Mouse (Mus musculus) intestine, embryonic 16.5 days (tissue): ENCODE results near the gene Fgfr2. TPM values are rescaled to one million over a fixed set of nuclear protein-coding genes. Genes with fewer than 3 reads are reported as not detected.

Experiments
- ATAC-seq: fragments of 200-750 bp; cut with Nextera tagmentation; 2 replicates; pipeline ENCODE4 v1.8.0; 2017; ENCODE audit warnings: moderate TSS enrichment, moderate library complexity
- H3K27ac ChIP-seq: fragments of 300-500 bp; sonication (generic); 2 replicates; pipeline ENCODE4 v1.5.1; 2014; ENCODE audit warnings: mild to moderate bottlenecking, low read length
- H3K27me3 ChIP-seq: fragments of 300-500 bp; sonication (generic); replicated peaks from 2 replicates; pipeline ENCODE4 v1.6.1; 2014; ENCODE audit warnings: low read length, control low read depth, mixed read lengths; ENCODE audit not compliant: control insufficient read depth, insufficient read depth
- H3K36me3 ChIP-seq: fragments of 300-500 bp; sonication (generic); 2 replicates; pipeline ENCODE4 v1.6.1; 2014; ENCODE audit warnings: low read length, control low read depth; ENCODE audit not compliant: control insufficient read depth, insufficient read depth
- H3K4me1 ChIP-seq: fragments of 300-500 bp; sonication (generic); 2 replicates; pipeline ENCODE4 v1.6.1; 2014; ENCODE audit warnings: low read length, control low read depth, mixed read lengths; ENCODE audit not compliant: control insufficient read depth, insufficient read depth
- H3K4me2 ChIP-seq: fragments of 300-500 bp; sonication (generic); 2 replicates; pipeline ENCODE4 v1.6.1; 2014; ENCODE audit warnings: low read depth, low read length, control low read depth
- H3K4me3 ChIP-seq: fragments of 300-500 bp; sonication (generic); 2 replicates; pipeline ENCODE4 v1.5.1; 2014; ENCODE audit warnings: mild to moderate bottlenecking, low read length
- H3K9ac ChIP-seq: fragments of 300-500 bp; sonication (generic); 2 replicates; pipeline ENCODE4 v1.6.1; 2014; ENCODE audit warnings: low read depth, low read length
- H3K9me3 ChIP-seq: fragments of 300-500 bp; sonication (generic); 2 replicates; pipeline ENCODE4 v1.6.1; 2016; ENCODE audit warnings: low read length, control low read depth; ENCODE audit not compliant: control insufficient read depth
- WGBS: fragments of 180-500 bp; shearing (Covaris S2); extraction: QIAGEN DNeasy Blood & Tissue Kit; methylation state at CpG from one replicate; pipeline ENCODE4 v1.1.7; 2014; 5-methylcytosine and 5-hydroxymethylcytosine counted together
- polyA plus RNA-seq: library from polyadenylated mRNA; unstranded; fragments of >200 nt; fragmentation: Nextera tagmentation; extraction: Ambion mirVana; gene quantifications from 2 replicates; pipeline ENCODE4 v1.2.1, GENCODE M21; 2015

Gene Fgfr2
- polyA plus RNA-seq, 1 experiment from 2014 or later: 47.3 TPM

DNA sequence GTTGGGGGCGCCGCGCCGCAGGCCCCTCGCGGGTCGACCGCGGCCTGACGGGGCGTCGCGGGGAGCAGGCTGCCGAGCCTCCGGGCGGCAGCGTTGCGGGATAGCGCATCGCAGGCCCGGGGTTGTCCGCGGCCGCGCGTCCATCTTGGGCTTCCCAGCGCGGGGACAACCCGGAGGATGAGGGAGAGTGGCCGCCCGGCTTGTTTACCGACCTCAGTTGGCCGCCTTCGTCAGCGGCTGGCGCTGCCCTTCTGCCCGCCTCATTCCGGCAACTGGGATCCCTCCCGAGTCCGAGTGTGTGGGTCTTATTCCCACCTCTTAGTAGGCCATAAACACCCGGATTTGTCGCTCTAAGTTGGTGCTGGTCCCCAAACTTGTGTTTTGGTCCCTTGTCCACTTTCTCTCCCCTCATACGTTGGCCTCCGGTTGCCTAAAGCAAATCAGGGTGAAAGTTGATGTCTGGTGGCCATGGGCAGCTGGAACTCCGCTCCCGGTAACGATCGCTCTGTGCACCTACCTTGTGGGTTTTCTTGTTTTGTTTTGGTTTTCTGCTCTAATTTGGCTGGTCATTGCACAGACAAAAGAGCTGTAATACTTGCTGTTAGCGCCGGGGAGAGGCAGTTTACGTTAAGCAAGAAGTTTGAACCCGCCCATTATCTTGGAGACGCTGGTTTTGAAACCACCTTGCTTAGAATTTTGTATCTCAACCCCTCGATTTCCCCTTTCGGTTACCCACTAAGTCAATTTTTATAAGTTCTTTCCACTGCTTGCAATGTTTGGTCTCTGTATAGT lies 191.4 kb downstream of the Fgfr2 start:
- H3K9me3 ChIP-seq: no peaks in the 10 kb centered on the region
- WGBS: under 1% methylated on average over 53 of the region's 55 CpGs
- 0 out of 2 replicates have a peak, but pooled peaks have one; percentile 0 for ATAC-seq
- peak overlapping the region; percentile 98 for H3K27ac ChIP-seq
- no peaks in the 10 kb centered on the region for H3K36me3 ChIP-seq
- peaks cover 4% of the 10 kb centered on the region for H3K4me1 ChIP-seq
- peak overlapping the region; percentile 86 for H3K4me3 ChIP-seq
- H3K27me3 ChIP-seq: no peaks in the 10 kb centered on the region
- peak overlapping the region; percentile 91 for H3K9ac ChIP-seq
- peak overlapping the region; percentile 67 for H3K4me2 ChIP-seq

DNA sequence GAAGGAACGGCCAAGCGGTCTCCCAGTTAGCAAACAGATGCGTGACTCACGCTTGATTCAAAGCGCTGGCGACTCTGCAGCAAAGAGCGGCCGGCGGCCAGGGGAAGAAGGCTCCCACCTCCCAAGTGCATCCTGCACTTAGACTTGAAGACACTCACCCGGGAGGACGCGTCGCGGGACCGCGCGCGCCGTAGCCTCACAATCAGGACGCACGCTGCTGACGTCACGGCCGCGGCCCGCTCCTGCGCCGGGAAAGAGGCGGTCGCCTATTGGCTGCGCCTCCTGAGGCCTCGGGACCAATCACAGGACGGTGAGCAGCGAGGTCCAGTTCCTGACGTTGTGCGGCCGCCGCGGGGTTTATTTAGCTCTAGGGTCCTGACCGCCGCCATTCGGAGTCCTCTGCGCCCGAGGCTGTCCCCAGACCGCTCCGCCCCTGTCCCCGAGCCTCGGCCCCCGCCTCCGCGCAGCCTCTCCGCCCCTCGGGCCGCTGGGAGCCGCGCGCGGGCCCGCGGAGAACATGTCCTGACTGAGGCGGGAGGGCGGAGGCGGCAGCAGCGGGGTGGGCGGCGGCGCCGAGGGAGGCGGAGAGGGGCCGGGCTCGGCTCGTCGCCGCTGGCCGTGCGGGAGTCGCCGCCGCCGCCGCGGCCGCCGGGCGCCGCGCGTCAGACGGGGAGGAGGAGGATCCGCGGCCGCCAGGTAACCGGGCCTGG lies 192.1 kb downstream of the Fgfr2 start, which contains the start of gene Zranb1:
TSS of gene Zranb1 (plus strand) at position 293 of the 710 bp plus-strand sequence.
- peak within 1 kb of the TSS; percentile 67 for H3K4me2 ChIP-seq
- H3K27me3 ChIP-seq: no peaks in the 10 kb centered on the region
- H3K4me3 ChIP-seq: peak within 1 kb of the TSS; percentile 86
- WGBS: under 1% methylated on average over 80 of the region's 93 CpGs
- peak within 1 kb of the TSS; percentile 91 for H3K9ac ChIP-seq
- no peaks in the 10 kb centered on the region for H3K36me3 ChIP-seq
- peak; percentile 100 for ATAC-seq
- peak within 1 kb of the TSS; percentile 98 for H3K27ac ChIP-seq
- H3K9me3 ChIP-seq: no peaks in the 10 kb centered on the region
- H3K4me1 ChIP-seq: peaks cover 4% of the 10 kb centered on the region

DNA sequence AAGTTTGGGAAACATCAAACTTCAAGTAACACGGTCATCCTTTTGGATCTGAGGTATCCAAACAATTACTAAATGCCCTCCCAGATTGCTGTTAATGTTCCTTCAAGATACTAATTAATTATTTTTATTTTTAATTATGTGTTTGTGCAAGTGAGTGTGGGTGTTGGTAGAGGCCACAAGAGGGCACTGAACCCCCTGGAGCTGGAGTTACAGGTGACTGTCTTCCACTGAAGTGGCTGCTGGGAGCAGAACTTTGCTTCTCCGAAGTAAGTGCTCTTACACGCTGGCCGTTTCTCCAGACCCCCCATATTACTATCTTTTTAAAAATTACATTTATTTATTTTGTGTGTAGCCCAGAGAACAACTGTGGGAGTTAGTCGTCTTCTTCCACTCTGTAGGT lies 193.1 kb downstream of the Fgfr2 start:
- Histone ChIP-seq H3K27me3 (no peaks in the 10 kb centered on the region), H3K4me2 (peak overlapping the region; percentile 65), H3K36me3 (no peaks in the 10 kb centered on the region), H3K9me3 (no peaks in the 10 kb centered on the region), H3K9ac (peak overlapping the region; percentile 91), H3K27ac (no peak overlapping the region), H3K4me3 (peak overlapping the region; percentile 86), H3K4me1 (peaks cover 4% of the 10 kb centered on the region)
- no peak for ATAC-seq
- WGBS: 81% methylated on average over 5 of the region's 5 CpGs

DNA sequence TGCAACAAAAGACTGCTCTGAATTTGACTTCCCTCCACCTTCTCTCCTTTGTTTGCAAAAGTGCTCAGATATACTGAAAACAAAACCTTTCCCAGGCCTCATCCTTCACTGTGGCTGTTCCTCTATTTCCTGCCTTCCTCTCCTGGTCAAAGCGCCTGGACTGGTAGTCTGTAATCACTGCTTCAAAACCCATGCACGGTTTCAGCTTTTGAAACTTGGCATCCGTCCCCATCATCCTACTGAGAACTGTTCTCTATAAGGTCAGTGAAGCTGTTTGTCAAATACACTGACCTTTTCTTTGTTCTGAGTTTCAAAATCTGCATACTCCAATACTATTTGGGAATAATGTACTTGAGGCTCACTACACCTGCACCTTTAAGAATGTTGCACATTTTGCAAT lies 195.9 kb downstream of the Fgfr2 start:
- 62% methylated on average over 3 of the region's 3 CpGs for WGBS
- Histone ChIP-seq H3K4me1 (no peaks in the 10 kb centered on the region), H3K27ac (no peak overlapping the region), H3K9ac (no peak overlapping the region), H3K9me3 (no peaks in the 10 kb centered on the region), H3K4me2 (no peak overlapping the region), H3K36me3 (no peaks in the 10 kb centered on the region), H3K27me3 (no peaks in the 10 kb centered on the region), H3K4me3 (no peak overlapping the region)
- no peak for ATAC-seq

DNA sequence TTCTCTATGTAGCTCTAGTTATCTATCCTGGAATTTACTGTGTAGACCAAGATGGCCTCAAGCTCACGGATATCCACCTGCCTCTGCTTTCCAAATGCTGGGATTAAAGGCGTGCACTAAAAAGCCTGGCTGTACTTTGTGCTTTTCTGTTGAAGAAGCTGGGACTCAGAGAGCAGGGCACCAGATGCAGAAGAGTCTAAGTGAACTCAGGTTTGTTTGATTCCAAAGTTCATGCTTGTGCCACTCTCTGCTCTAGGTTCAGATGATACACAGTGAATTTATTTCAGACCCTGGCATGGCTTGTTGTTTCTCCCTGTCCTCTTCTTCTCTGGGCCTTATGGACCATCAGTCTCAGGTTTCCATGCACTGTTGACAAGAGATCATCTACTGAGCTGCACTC lies 197.9 kb downstream of the Fgfr2 start:
- no peak overlapping the region for H3K9ac ChIP-seq
- no peaks in the 10 kb centered on the region for H3K4me1 ChIP-seq
- H3K27me3 ChIP-seq: no peaks in the 10 kb centered on the region
- H3K4me2 ChIP-seq: no peak overlapping the region
- no peaks in the 10 kb centered on the region for H3K36me3 ChIP-seq
- no peaks in the 10 kb centered on the region for H3K9me3 ChIP-seq
- ATAC-seq: peak; percentile 88
- 57% methylated on average over 2 of the region's 2 CpGs for WGBS
- H3K27ac ChIP-seq: no peak overlapping the region
- H3K4me3 ChIP-seq: no peak overlapping the region

DNA sequence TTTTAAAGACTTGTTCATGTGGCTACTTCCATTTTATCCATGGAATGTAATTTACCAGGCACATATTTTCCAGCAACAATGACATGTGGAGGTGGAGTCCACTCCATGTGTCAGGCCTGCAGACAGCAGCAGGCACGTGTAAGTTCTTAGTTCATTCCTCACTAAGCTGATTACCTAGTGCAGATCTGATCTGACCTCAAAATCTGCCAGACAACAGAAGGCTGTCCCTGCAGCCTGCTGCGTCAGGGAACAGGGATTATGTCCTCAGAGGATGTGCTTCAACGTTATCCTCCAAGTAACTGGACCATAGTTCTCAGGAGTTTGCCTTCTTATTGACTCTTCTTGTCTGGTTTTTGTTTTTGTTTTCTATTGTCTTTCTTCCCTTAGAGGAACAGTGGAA lies 201.2 kb downstream of the Fgfr2 start:
- WGBS: 48% methylated on average over 3 of the region's 3 CpGs
- no peak overlapping the region for H3K9ac ChIP-seq
- no peaks in the 10 kb centered on the region for H3K36me3 ChIP-seq
- H3K4me2 ChIP-seq: no peak overlapping the region
- no peaks in the 10 kb centered on the region for H3K4me1 ChIP-seq
- no peak for ATAC-seq
- no peak overlapping the region for H3K27ac ChIP-seq
- no peaks in the 10 kb centered on the region for H3K27me3 ChIP-seq
- no peaks in the 10 kb centered on the region for H3K9me3 ChIP-seq
- H3K4me3 ChIP-seq: no peak overlapping the region

DNA sequence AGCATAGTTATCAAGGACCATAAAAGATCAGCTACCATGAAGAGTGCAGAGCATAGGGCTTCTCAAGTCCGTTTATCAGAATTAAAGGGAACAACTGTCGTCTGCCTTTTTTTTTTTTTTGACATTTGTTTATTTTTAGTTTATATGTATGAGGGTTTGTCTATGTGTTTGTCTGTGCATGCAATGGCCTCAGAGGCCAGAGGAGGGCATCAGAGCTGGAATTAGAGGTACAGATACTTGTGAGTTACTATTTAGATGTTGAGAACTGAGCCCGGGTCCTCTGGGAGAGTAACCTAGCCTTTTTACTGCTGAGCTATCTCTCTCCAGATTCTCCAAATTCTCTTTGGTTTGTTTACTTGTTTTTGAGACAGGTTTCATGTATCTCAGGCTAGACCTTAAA lies 219.4 kb downstream of the Fgfr2 start:
- Histone ChIP-seq H3K36me3 (no peaks in the 10 kb centered on the region), H3K4me2 (no peak overlapping the region), H3K27me3 (no peaks in the 10 kb centered on the region), H3K4me3 (no peak overlapping the region), H3K9ac (no peak overlapping the region), H3K4me1 (peaks cover 5% of the 10 kb centered on the region; the same call in 1 of the 2 replicates), H3K27ac (no peak overlapping the region), H3K9me3 (peaks cover 3% of the 10 kb centered on the region; the same call in 1 of the 2 replicates)
- 66% methylated on average over 3 of the region's 3 CpGs for WGBS
- no peak for ATAC-seq

DNA sequence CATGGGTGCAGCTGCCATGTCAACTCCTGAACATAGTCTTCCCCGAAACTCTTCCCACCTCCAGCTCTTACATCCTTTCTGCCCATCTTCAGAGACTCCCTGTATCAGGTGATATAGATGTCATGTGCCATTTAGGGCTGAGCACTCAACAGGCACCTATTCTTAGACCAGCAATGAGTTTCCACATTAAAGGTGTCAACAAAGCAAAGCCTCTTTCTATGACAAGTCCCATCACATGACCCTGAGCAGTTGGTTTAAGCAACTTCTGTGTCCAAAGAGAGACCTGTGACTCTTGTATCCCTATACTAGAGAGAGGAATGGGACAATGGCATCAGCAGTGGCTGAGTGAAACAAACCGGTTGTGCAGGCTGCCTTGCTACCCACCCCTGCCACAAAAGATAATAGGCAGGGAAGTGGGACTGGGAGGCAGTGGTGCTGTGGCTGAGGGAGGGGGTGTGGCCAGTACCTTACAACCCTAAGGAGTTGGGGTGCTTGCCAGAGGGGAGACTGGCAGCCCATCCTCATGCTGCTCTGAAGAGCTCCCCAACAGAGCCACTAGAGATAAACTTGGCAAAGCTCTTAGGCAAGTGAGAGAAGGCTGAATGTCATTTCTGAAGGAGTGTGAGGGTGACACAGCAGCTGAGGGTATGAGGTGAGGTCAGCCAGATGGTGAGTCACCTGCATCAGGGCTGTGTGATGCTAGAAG lies 222.2 kb downstream of the Fgfr2 start:
- no peak overlapping the region for H3K27ac ChIP-seq
- ATAC-seq: 0 out of 2 replicates have a peak, but pooled peaks have one; percentile 52

DNA sequence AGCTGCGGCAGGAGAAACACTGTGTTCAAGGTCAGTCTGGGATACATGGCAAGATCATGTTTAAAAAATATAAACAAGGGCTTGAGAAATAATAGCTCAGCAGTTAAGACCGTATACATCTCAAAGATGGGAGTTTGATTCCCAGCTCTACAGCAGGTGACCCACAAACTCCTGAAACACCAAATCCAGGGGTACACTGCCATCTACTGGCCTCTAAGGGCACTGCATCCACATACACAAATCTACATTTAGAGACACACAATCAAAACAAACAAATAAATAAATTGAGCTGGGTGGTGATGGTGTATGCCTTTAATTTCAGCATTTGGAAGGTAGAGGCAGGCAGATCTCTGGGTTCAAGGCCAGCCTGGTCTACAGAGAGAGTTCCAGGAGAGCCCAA lies 224.9 kb downstream of the Fgfr2 start:
- WGBS: 93% methylated on average over 2 of the region's 2 CpGs
- H3K9me3 ChIP-seq: no peaks in the 10 kb centered on the region
- no peak overlapping the region for H3K4me3 ChIP-seq
- H3K27ac ChIP-seq: no peak overlapping the region
- ATAC-seq: no peak
- no peak overlapping the region for H3K9ac ChIP-seq
- H3K4me1 ChIP-seq: peaks cover 5% of the 10 kb centered on the region; the same call in 1 of the 2 replicates
- no peaks in the 10 kb centered on the region for H3K27me3 ChIP-seq
- no peak overlapping the region for H3K4me2 ChIP-seq
- no peaks in the 10 kb centered on the region for H3K36me3 ChIP-seq

More for the DNA sequence above, 222.2 kb downstream of the Fgfr2 start:
- WGBS: 56% methylated on average over 2 of the region's 2 CpGs
- H3K4me1 ChIP-seq: peaks cover 5% of the 10 kb centered on the region; the same call in 1 of the 2 replicates
- no peak overlapping the region for H3K9ac ChIP-seq
- H3K27me3 ChIP-seq: no peaks in the 10 kb centered on the region
- H3K4me3 ChIP-seq: no peak overlapping the region
- no peaks in the 10 kb centered on the region for H3K36me3 ChIP-seq
- no peaks in the 10 kb centered on the region for H3K9me3 ChIP-seq
- no peak overlapping the region for H3K4me2 ChIP-seq
